Mouse (Mus musculus) MEL (cell line): ENCODE results near the gene Uaca. TPM values are rescaled to one million over a fixed set of nuclear protein-coding genes. Genes with fewer than 3 reads are reported as not detected.

Experiments
- DNase-seq: peaks from one replicate; pipeline ENCODE4 v3.0.0; 2011; ENCODE audit warnings: low read depth, low spot score
- H3K27ac ChIP-seq: 2 replicates; pipeline ENCODE4 v1.5.1; 2012; ENCODE audit warnings: low read depth, mild to moderate bottlenecking, control low read depth, low read length, moderate library complexity; ENCODE audit not compliant: control insufficient read depth
- H3K27me3 ChIP-seq, 2 experiments: fragments of 150-350 bp in 1 of 2; sonication (generic) in 1 of 2; 2 replicates each; pipeline ENCODE4 v1.6.1; 2012; ENCODE audit warnings: low read length in 2 of 2, mild to moderate bottlenecking in 2 of 2, improper control_type of control experiment in 1 of 2, moderate library complexity in 1 of 2; ENCODE audit not compliant: insufficient read depth in 2 of 2, control insufficient read depth in 1 of 2
- H3K36me3 ChIP-seq, 2 experiments: 2 replicates each; pipeline ENCODE4 v1.6.1; 2012 to 2014; ENCODE audit warnings: low read length in 2 of 2, improper control_type of control experiment in 1 of 2, inconsistent platforms in 1 of 2, mild to moderate bottlenecking in 1 of 2; ENCODE audit not compliant: insufficient read depth in 2 of 2, control insufficient read depth in 1 of 2
- H3K4me1 ChIP-seq, 2 experiments: fragments of 150-350 bp in 1 of 2; sonication (generic) in 1 of 2; 2 replicates each; pipeline ENCODE4 v1.6.1; 2012; ENCODE audit warnings: low read length in 2 of 2, improper control_type of control experiment in 1 of 2, mild to moderate bottlenecking in 1 of 2; ENCODE audit not compliant: insufficient read depth in 2 of 2, control insufficient read depth in 1 of 2
- H3K4me3 ChIP-seq, 2 experiments: fragments of 150-350 bp in 1 of 2; sonication (generic) in 1 of 2; 2 replicates each; pipeline ENCODE4 v1.5.1; 2012; ENCODE audit warnings: low read depth in 2 of 2, low read length in 2 of 2, mild to moderate bottlenecking in 2 of 2, moderate library complexity in 2 of 2, control low read depth in 1 of 2, improper control_type of control experiment in 1 of 2; ENCODE audit not compliant: control insufficient read depth in 1 of 2, insufficient read depth in 1 of 2
- H3K79me2 ChIP-seq: 2 replicates; pipeline ENCODE4 v1.6.1; 2012; ENCODE audit warnings: mild to moderate bottlenecking, low read length, moderate library complexity; ENCODE audit not compliant: control insufficient read depth, poor library complexity, insufficient read depth
- H3K9ac ChIP-seq: 2 replicates; pipeline ENCODE4 v1.6.1; 2012; ENCODE audit warnings: low read depth, mild to moderate bottlenecking, control low read depth, low read length, moderate library complexity; ENCODE audit not compliant: control insufficient read depth, poor library complexity, severe bottlenecking
- H3K9me3 ChIP-seq: fragments of 150-350 bp; sonication (generic); replicated peaks from 2 replicates; pipeline ENCODE4 v1.6.1; 2012; ENCODE audit warnings: mild to moderate bottlenecking, low read length, improper control_type of control experiment, moderate library complexity; ENCODE audit not compliant: insufficient read depth
- BHLHE40 ChIP-seq: IDR thresholded peaks from 2 replicates; pipeline ENCODE4 v1.6.1; 2012; ENCODE audit warnings: low read depth, mild to moderate bottlenecking, inconsistent platforms, low read length, improper control_type of control experiment, borderline replicate concordance
- CHD1 ChIP-seq: IDR thresholded peaks from 2 replicates; pipeline ENCODE4 v1.6.1; 2012; ENCODE audit warnings: low read depth, mild to moderate bottlenecking, inconsistent platforms, low read length, improper control_type of control experiment
- CHD2 ChIP-seq: IDR thresholded peaks from 2 replicates; pipeline ENCODE4 v1.6.1; 2011; ENCODE audit warnings: low read length, improper control_type of control experiment
- CTCF ChIP-seq, 3 experiments: IDR thresholded peaks in 2 of 3; conservative IDR thresholded peaks in 1 of 3; 2 replicates each; pipeline ENCODE4 v1.5.1; 2011 to 2012; ENCODE audit warnings: low read length in 3 of 3, low read depth in 2 of 3, mild to moderate bottlenecking in 2 of 3, improper control_type of control experiment in 1 of 3, inconsistent platforms in 1 of 3, mixed read lengths in 1 of 3, moderate library complexity in 1 of 3; ENCODE audit not compliant: control insufficient read depth in 1 of 3, insufficient read depth in 1 of 3, poor library complexity in 1 of 3, severe bottlenecking in 1 of 3
- E2F4 ChIP-seq: IDR thresholded peaks from 2 replicates; pipeline ENCODE4 v1.6.1; 2011; ENCODE audit warnings: low read depth, low read length, improper control_type of control experiment, borderline replicate concordance
- ELF1 ChIP-seq: IDR thresholded peaks from 2 replicates; pipeline ENCODE4 v1.6.1; 2014; ENCODE audit warnings: low read depth, mild to moderate bottlenecking, inconsistent platforms, low read length, improper control_type of control experiment, moderate library complexity
- ETS1 ChIP-seq: IDR thresholded peaks from 2 replicates; pipeline ENCODE4 v1.6.1; 2012; ENCODE audit warnings: low read depth, mild to moderate bottlenecking, inconsistent platforms, low read length, improper control_type of control experiment, moderate library complexity
- GATA1 ChIP-seq: IDR thresholded peaks from 2 replicates; pipeline ENCODE4 v1.6.1; 2011; ENCODE audit warnings: low read depth, low read length, improper control_type of control experiment
- HCFC1 ChIP-seq: IDR thresholded peaks from 2 replicates; pipeline ENCODE4 v1.6.1; 2012; ENCODE audit warnings: low read depth, mild to moderate bottlenecking, inconsistent platforms, low read length, improper control_type of control experiment, moderate library complexity
- KAT2A ChIP-seq: conservative IDR thresholded peaks from 2 replicates; pipeline ENCODE4 v1.6.1; 2012; ENCODE audit warnings: low read depth, low read length, improper control_type of control experiment, inconsistent platforms
- MAFK ChIP-seq: IDR thresholded peaks from 2 replicates; pipeline ENCODE4 v1.6.1; 2011; ENCODE audit warnings: low read depth, mild to moderate bottlenecking, low read length, improper control_type of control experiment, borderline replicate concordance
- MAX ChIP-seq: IDR thresholded peaks from 2 replicates; pipeline ENCODE4 v1.6.1; 2011; ENCODE audit warnings: low read length, improper control_type of control experiment
- MAZ ChIP-seq: IDR thresholded peaks from 2 replicates; pipeline ENCODE4 v1.6.1; 2012; ENCODE audit warnings: low read depth, mild to moderate bottlenecking, inconsistent platforms, low read length, improper control_type of control experiment
- MXI1 ChIP-seq: IDR thresholded peaks from 2 replicates; pipeline ENCODE4 v1.6.1; 2011; ENCODE audit warnings: mild to moderate bottlenecking, low read depth, low read length, improper control_type of control experiment
- MYC ChIP-seq: IDR thresholded peaks from 2 replicates; pipeline ENCODE4 v1.6.1; 2011; ENCODE audit warnings: low read depth, mild to moderate bottlenecking, low read length, improper control_type of control experiment, moderate library complexity
- POLR2A ChIP-seq, 2 experiments: IDR thresholded peaks; 2 replicates each; pipeline ENCODE4 v1.6.1; 2011 to 2012; ENCODE audit warnings: low read length in 2 of 2, mild to moderate bottlenecking in 2 of 2, control low read depth in 1 of 2, improper control_type of control experiment in 1 of 2, low read depth in 1 of 2, moderate library complexity in 1 of 2; ENCODE audit not compliant: control insufficient read depth in 1 of 2, insufficient read depth in 1 of 2, poor library complexity in 1 of 2
- RAD21 ChIP-seq: IDR thresholded peaks from 2 replicates; pipeline ENCODE4 v1.6.1; 2011; ENCODE audit warnings: mild to moderate bottlenecking, low read depth, low read length, improper control_type of control experiment
- SMC3 ChIP-seq: IDR thresholded peaks from 2 replicates; pipeline ENCODE4 v1.6.1; 2011; ENCODE audit warnings: low read depth, low read length, improper control_type of control experiment
- ZKSCAN1 ChIP-seq: IDR thresholded peaks from 2 replicates; pipeline ENCODE4 v1.6.1; 2012; ENCODE audit warnings: low read depth, mild to moderate bottlenecking, inconsistent platforms, low read length, improper control_type of control experiment, moderate library complexity
- ZMIZ1 ChIP-seq: IDR thresholded peaks from 2 replicates; pipeline ENCODE4 v1.6.1; 2012; ENCODE audit warnings: low read depth, mild to moderate bottlenecking, inconsistent platforms, low read length, improper control_type of control experiment, moderate library complexity
- ZNF384 ChIP-seq: IDR thresholded peaks from 2 replicates; pipeline ENCODE4 v1.6.1; 2012; ENCODE audit warnings: low read depth, mild to moderate bottlenecking, inconsistent platforms, low read length, improper control_type of control experiment
- polyA plus RNA-seq, 2 experiments: library from polyadenylated mRNA; stranded (reverse) in 1 of 2; unstranded in 1 of 2; fragments of >175 nt in 1 of 2; fragments of >200 nt in 1 of 2; gene quantifications; 2 replicates each; pipeline versions ENCODE4 v1.2.1 to v1.2.4; 2012; ENCODE audit warnings: low replicate concordance in 2 of 2, low read depth in 1 of 2; ENCODE audit not compliant: insufficient read length in 2 of 2, insufficient read depth in 1 of 2, missing spikeins in 1 of 2
- total RNA-seq: library from RNA; depleted of rRNA; stranded (reverse); fragments of 300-350 nt; gene quantifications from 2 replicates; pipeline ENCODE4 v1.2.3, GENCODE M21; 2012

Uaca gene
- total and polyA plus RNA-seq, 3 experiments: 10.9 to 11.4 TPM; not detected in 1

DNA sequence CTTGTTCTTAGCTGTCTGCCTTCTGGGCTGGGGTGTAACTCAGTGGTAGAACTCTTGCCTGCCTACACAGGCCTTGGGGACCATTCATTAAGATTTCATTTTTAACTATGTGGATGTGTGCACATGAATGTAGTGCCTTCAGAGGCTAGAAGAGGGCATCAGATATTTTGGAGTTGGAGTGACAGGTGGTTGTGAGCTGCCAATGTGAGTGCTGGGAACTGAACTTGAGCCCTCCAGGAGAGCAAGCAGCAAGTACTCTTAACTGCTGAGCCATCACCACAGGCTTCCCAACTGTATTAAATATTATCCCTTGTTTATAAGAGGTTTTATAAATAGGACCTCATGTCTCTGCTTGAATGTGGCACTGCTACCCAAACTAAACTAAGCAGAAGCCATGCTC is 41.7 kb upstream of the Uaca start:
- DNase-seq: no peak
- no peaks in the 10 kb centered on the region for H3K36me3 ChIP-seq
- TF ChIP-seq MAX (no peak), ZKSCAN1 (no peak), CHD2 (no peak), ZMIZ1 (no peak), ETS1 (no peak), ZNF384 (no peak), HCFC1 (no peak), MAFK (no peak)
- TF ChIP-seq, all 39 proteins: peak for 0
- no peaks in the 10 kb centered on the region for H3K79me2 ChIP-seq
- H3K9ac ChIP-seq: no peak overlapping the region
- no peak overlapping the region for H3K4me3 ChIP-seq
- H3K27me3 ChIP-seq: no peaks in the 10 kb centered on the region
- H3K27ac ChIP-seq: no peak overlapping the region
- no peaks in the 10 kb centered on the region for H3K9me3 ChIP-seq
- no peaks in the 10 kb centered on the region for H3K4me1 ChIP-seq

- H3K27ac ChIP-seq: no peak overlapping the region
- H3K4me1 ChIP-seq: no peaks in the 10 kb centered on the region
- no peaks in the 10 kb centered on the region for H3K79me2 ChIP-seq
- H3K9me3 ChIP-seq: no peaks in the 10 kb centered on the region
- H3K9ac ChIP-seq: no peak overlapping the region
- TF ChIP-seq HCFC1 (no peak), ZMIZ1 (no peak), ZKSCAN1 (no peak), BHLHE40 (no peak), CHD1 (no peak), GATA1 (no peak), RAD21 (peak; percentile 26), ELF1 (no peak), MYC (no peak), POLR2A (IDR thresholded peaks at IDR 0.05; ENCODE audit: control insufficient read depth in 1 of 2, insufficient read depth in 1 of 2, low read depth in 1 of 2, low read length in 2 of 2, poor library complexity in 1 of 2) (no peak), E2F4 (no peak), MAZ (no peak), MXI1 (no peak), ETS1 (no peak), CTCF (IDR thresholded peaks at IDR 0.05 in 2 of 3, conservative IDR thresholded peaks at IDR 0.05 in 1 of 3; ENCODE audit: control insufficient read depth in 1 of 3, insufficient read depth in 1 of 3, low read depth in 2 of 3, low read length in 3 of 3, poor library complexity in 1 of 3, severe bottlenecking in 1 of 3) (peak; percentile 59 to 66 (median 64)), KAT2A (no peak), SMC3 (peak; percentile 69)
- TF ChIP-seq, all 39 proteins: peak for 3
- H3K27me3 ChIP-seq: no peaks in the 10 kb centered on the region
- peak; percentile 49 for DNase-seq
- no peak overlapping the region for H3K4me3 ChIP-seq
- H3K36me3 ChIP-seq: no peaks in the 10 kb centered on the region
These were observed 38.1 kb upstream of the Uaca start for GRCm38 (mm10) chr9:60756258-60756657.
